Mouse (Mus musculus): ENCODE results near the gene Carmil3. TPM values are rescaled to one million over a fixed set of nuclear protein-coding genes. Genes with fewer than 3 reads are reported as not detected.

The Carmil3 gene
- polyA plus RNA-seq, 1 experiment from 2014 or later = 30.5 TPM

DNA sequence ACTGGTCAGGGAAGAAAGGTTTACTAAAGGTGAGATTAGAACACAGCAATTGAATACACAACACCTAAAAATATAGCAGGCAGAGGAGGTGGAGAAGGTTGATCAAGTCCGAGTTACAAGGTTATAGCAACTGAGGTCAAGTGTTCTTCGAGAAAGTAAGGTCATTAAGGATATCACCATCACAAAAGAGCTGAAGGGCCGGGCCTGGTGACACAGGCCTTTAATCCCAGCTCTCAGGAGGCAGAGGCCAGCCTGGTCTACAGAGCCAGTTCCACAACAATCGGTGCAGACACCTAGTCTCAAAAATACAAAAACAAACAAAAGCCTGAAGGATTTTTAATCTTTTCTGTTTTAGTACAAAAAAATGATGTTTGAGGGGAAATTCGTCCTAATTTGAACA is 60.9 kb downstream of the Carmil3 start:
- Histone ChIP-seq H3K4me3 (no peak overlapping the region), H3K27me3 (no peaks in the 10 kb centered on the region), H3K4me2 (no peak overlapping the region), H3K9me3 (no peaks in the 10 kb centered on the region), H3K9ac (no peak overlapping the region), H3K4me1 (replicated peaks) (no peaks in the 10 kb centered on the region), H3K36me3 (peaks cover 14% of the 10 kb centered on the region), H3K27ac (replicated peaks) (no peak overlapping the region)
- ATAC-seq (ENCODE audit: low FRiP score, low read depth) = no peak
- WGBS = 67% methylated on average over 5 of the region's 5 CpGs

DNA sequence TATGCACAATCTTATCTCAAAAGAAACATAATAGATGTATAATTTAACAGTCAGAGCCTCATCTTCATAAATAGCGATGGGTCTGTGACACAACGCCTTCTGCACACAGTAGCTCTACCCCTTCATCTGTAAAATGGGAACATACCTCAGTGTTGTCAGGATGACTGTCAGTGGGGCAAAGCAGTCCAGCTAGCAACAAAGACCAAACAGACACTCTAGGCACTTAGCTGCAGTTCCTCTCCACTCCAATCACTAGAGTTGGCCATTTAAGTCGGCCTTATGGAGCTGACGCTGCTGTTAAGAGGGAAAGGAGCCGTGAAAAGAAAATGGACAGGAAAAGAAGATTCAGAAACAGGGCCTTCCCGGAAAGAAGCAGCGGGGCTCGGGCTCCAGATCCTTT is 61.3 kb downstream of the Carmil3 start:
- Histone ChIP-seq H3K9ac (no peak overlapping the region), H3K27ac (replicated peaks) (no peak overlapping the region), H3K27me3 (no peaks in the 10 kb centered on the region), H3K4me1 (replicated peaks) (no peaks in the 10 kb centered on the region), H3K4me3 (no peak overlapping the region), H3K4me2 (no peak overlapping the region), H3K9me3 (no peaks in the 10 kb centered on the region), H3K36me3 (peaks cover 11% of the 10 kb centered on the region)
- no peak for ATAC-seq (ENCODE audit: low FRiP score, low read depth)
- 92% methylated on average over 8 of the region's 8 CpGs for WGBS

DNA sequence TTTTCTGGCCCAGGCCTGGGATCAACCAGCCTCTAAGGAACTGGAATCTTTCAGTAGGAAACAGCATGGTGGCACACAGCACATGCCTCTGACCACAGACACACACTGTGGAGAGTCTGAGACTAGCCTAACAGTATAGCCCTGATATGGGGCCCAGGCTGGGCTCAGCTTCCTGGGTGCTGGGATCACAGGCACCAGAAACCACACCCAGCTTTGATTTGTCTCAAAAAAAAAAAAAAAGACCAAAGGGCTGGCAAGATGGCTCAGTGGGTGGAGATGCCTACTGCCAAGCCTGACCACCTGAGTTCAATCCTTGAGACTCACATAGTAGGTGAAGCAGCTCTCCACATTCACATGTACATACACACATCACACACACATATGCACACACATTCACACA is 64.2 kb downstream of the Carmil3 start:
- no peak overlapping the region for H3K27ac ChIP-seq (replicated peaks)
- no peak overlapping the region for H3K4me2 ChIP-seq
- H3K9me3 ChIP-seq = no peaks in the 10 kb centered on the region
- peaks cover 7% of the 10 kb centered on the region for H3K4me1 ChIP-seq (replicated peaks)
- H3K4me3 ChIP-seq = no peak overlapping the region
- no peak overlapping the region for H3K9ac ChIP-seq
- ATAC-seq (ENCODE audit: low FRiP score, low read depth) = no peak
- H3K27me3 ChIP-seq = no peaks in the 10 kb centered on the region
- H3K36me3 ChIP-seq = no peaks in the 10 kb centered on the region

DNA sequence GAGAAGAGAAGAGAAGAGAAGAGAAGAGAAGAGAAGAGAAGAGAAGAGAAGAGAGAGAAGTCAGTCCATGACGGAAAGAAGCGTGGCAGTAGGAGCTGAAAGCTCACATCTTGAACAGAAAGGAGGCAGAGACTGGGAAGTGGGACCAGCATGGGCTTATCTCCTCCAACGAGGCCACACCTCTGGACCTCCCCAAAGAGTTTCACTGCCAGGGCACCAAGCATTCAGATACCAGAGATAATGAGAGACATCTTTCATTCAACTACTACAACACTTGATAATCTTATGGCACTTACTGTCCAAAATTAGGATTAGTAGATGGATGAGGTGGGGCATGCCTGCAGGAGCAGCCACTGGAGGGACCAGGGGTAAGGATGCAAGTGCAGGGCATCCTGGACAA is 65.3 kb downstream of the Carmil3 start:
- WGBS = 86% methylated on average over 3 of the region's 3 CpGs
- Histone ChIP-seq H3K4me2 (no peak overlapping the region), H3K36me3 (no peaks in the 10 kb centered on the region), H3K4me1 (replicated peaks) (peaks cover 7% of the 10 kb centered on the region), H3K27ac (replicated peaks) (no peak overlapping the region), H3K9me3 (no peaks in the 10 kb centered on the region), H3K4me3 (no peak overlapping the region), H3K27me3 (no peaks in the 10 kb centered on the region), H3K9ac (no peak overlapping the region)
- ATAC-seq (ENCODE audit: low FRiP score, low read depth) = no peak

DNA sequence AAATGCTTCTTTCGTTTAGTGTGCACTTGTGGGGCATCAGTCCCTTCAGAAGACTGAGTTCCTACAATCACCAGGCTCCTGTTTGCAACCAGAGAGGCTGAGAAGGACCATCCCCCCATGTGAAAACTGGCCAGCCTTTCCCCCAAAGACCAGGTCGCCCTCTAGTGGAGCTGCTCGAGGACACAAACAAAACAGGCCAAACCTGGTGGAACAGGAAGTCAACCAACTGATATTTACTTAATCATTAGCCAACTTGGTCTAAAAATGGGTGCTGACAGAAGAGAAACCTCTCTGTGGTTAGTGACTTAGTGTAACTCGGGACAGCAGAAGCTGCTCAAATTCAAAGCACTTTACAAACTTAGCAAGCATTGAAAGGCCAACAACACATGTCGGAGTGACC is 66.6 kb downstream of the Carmil3 start:
- Histone ChIP-seq H3K4me1 (replicated peaks) (peaks cover 18% of the 10 kb centered on the region), H3K27ac (replicated peaks) (no peak overlapping the region), H3K4me3 (no peak overlapping the region), H3K27me3 (no peaks in the 10 kb centered on the region), H3K9me3 (no peaks in the 10 kb centered on the region), H3K4me2 (no peak overlapping the region), H3K36me3 (no peaks in the 10 kb centered on the region), H3K9ac (no peak overlapping the region)
- WGBS = 28% methylated on average over 5 of the region's 5 CpGs
- ATAC-seq (ENCODE audit: low FRiP score, low read depth) = no peak

DNA sequence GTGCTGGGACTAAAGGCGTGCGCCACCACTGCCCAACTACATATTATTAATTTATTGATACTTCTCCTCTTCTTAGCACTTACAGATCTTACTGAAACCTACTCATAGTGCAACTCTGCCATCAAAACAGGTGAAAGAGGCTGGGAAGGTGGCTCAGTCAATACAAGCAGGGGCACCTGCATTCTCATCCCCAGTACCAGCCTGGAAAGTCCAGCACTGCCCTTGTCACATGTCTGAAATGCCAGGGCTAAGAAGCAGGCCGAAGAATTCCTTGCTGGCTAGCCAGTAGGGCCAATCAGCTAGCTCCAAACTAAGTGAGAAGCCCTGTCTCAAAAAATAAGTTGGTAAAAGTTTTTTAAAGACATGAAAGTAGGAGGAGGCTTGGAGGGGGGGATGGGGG is 67.1 kb downstream of the Carmil3 start:
- Histone ChIP-seq H3K27me3 (no peaks in the 10 kb centered on the region), H3K4me1 (replicated peaks) (peaks cover 24% of the 10 kb centered on the region), H3K4me3 (no peak overlapping the region), H3K27ac (replicated peaks) (no peak overlapping the region), H3K9me3 (no peaks in the 10 kb centered on the region), H3K36me3 (no peaks in the 10 kb centered on the region), H3K9ac (no peak overlapping the region), H3K4me2 (no peak overlapping the region)
- 89% methylated on average over 3 of the region's 3 CpGs for WGBS
- ATAC-seq (ENCODE audit: low FRiP score, low read depth) = no peak

Other genes with a start within 250 kb of the Carmil3 start
- 25.2 and 26.3 TPM in 2 replicates for gene Dhrs4, start 11.9 kb upstream of the Carmil3 start, polyA plus RNA-seq (2015; fragmentation: Nextera tagmentation; extraction: Ambion mirVana)
- gene Cpne6, start 19.8 kb downstream of the Carmil3 start, polyA plus RNA-seq (2015; fragmentation: Nextera tagmentation; extraction: Ambion mirVana) = 6.4 and 9.9 TPM in 2 replicates
- 0.10 and 0.22 TPM in 2 replicates for gene Nrl, start 34.3 kb downstream of the Carmil3 start, polyA plus RNA-seq (2015; fragmentation: Nextera tagmentation; extraction: Ambion mirVana)
- 28.6 and 29.4 TPM in 2 replicates for gene Pck2, start 49.6 kb downstream of the Carmil3 start, polyA plus RNA-seq (2015; fragmentation: Nextera tagmentation; extraction: Ambion mirVana)
- gene Dcaf11, start 69.4 kb downstream of the Carmil3 start, polyA plus RNA-seq (2015; fragmentation: Nextera tagmentation; extraction: Ambion mirVana) = 111 and 114 TPM in 2 replicates
- gene A730061H03Rik, start 69.8 kb downstream of the Carmil3 start, polyA plus RNA-seq (2015; fragmentation: Nextera tagmentation; extraction: Ambion mirVana) = 1.0 and 1.1 TPM in 2 replicates
- gene Fitm1, start 85.0 kb downstream of the Carmil3 start, polyA plus RNA-seq (2015; fragmentation: Nextera tagmentation; extraction: Ambion mirVana) = 0.17 and 0.41 TPM in 2 replicates
- 221 and 222 TPM in 2 replicates for gene Psme1, start 87.5 kb downstream of the Carmil3 start, polyA plus RNA-seq (2015; fragmentation: Nextera tagmentation; extraction: Ambion mirVana)
- gene Emc9, start 94.7 kb downstream of the Carmil3 start, polyA plus RNA-seq (2015; fragmentation: Nextera tagmentation; extraction: Ambion mirVana) = 42.0 and 48.9 TPM in 2 replicates
- 178 and 204 TPM in 2 replicates for gene Psme2, start 100.5 kb downstream of the Carmil3 start, polyA plus RNA-seq (2015; fragmentation: Nextera tagmentation; extraction: Ambion mirVana)
- gene Rnf31, start 101.1 kb downstream of the Carmil3 start, polyA plus RNA-seq (2015; fragmentation: Nextera tagmentation; extraction: Ambion mirVana) = 20.1 and 25.7 TPM in 2 replicates
- 9.7 and 10.2 TPM in 2 replicates for gene Irf9, start 112.9 kb downstream of the Carmil3 start, polyA plus RNA-seq (2015; fragmentation: Nextera tagmentation; extraction: Ambion mirVana)
- gene Rec8, start 127.4 kb downstream of the Carmil3 start, polyA plus RNA-seq (2015; fragmentation: Nextera tagmentation; extraction: Ambion mirVana) = 14.6 and 17.8 TPM in 2 replicates
- gene Ipo4, start 145.3 kb downstream of the Carmil3 start, polyA plus RNA-seq (2015; fragmentation: Nextera tagmentation; extraction: Ambion mirVana) = 119 and 126 TPM in 2 replicates
- 0.93 and 2.3 TPM in 2 replicates for gene Gm49378, start 147.2 kb downstream of the Carmil3 start, polyA plus RNA-seq (2015; fragmentation: Nextera tagmentation; extraction: Ambion mirVana)
- 63.4 and 64.6 TPM in 2 replicates for gene Tm9sf1, start 153.2 kb downstream of the Carmil3 start, polyA plus RNA-seq (2015; fragmentation: Nextera tagmentation; extraction: Ambion mirVana)
- gene Tssk4, start 159.5 kb downstream of the Carmil3 start, polyA plus RNA-seq (2015; fragmentation: Nextera tagmentation; extraction: Ambion mirVana) = 0.30 and 0.40 TPM in 2 replicates
- 74.3 and 74.7 TPM in 2 replicates for gene Mdp1, start 169.9 kb downstream of the Carmil3 start, polyA plus RNA-seq (2015; fragmentation: Nextera tagmentation; extraction: Ambion mirVana)
- gene Gmpr2, start 181.3 kb downstream of the Carmil3 start, polyA plus RNA-seq (2015; fragmentation: Nextera tagmentation; extraction: Ambion mirVana) = 45.7 TPM in 2 replicates
- gene Nedd8, start 181.5 kb downstream of the Carmil3 start, polyA plus RNA-seq (2015; fragmentation: Nextera tagmentation; extraction: Ambion mirVana) = 554 and 597 TPM in 2 replicates
- 24.9 and 27.0 TPM in 2 replicates for gene Tinf2, start 191.2 kb downstream of the Carmil3 start, polyA plus RNA-seq (2015; fragmentation: Nextera tagmentation; extraction: Ambion mirVana)
- 0.31 and 0.60 TPM in 2 replicates for gene Tgm1, start 223.3 kb downstream of the Carmil3 start, polyA plus RNA-seq (2015; fragmentation: Nextera tagmentation; extraction: Ambion mirVana)
- 58.9 and 60.6 TPM in 2 replicates for gene Rabggta, start 231.6 kb downstream of the Carmil3 start, polyA plus RNA-seq (2015; fragmentation: Nextera tagmentation; extraction: Ambion mirVana)